Mouse (Mus musculus) neural tube, embryonic 11.5 days (tissue): Measurements from ENCODE around the gene Avil. TPM values are rescaled to one million over a fixed set of nuclear protein-coding genes. Genes with fewer than 3 reads are reported as not detected.

Experiments
- microRNA counts: library from miRNA; unstranded; fragments of <30 nt; microRNA quantifications from one replicate; lab custom pipeline; 2015
- microRNA-seq: library from miRNA; unstranded; fragments of <30 nt; microRNA quantifications from one replicate; pipeline ENCODE4, GENCODE M21; 2016
- polyA plus RNA-seq: library from polyadenylated mRNA; unstranded; fragments of >200 nt; fragmentation: Nextera tagmentation; extraction: Ambion mirVana; gene quantifications from 2 replicates; pipeline ENCODE4 v1.2.1, GENCODE M21; 2014

Avil gene
- polyA plus RNA-seq, 1 experiment from 2014 or later = 0.82 TPM

MicroRNAs within 50 kb of the gene (microRNA counts, 519-probe panel; counts per million panel counts)
- microRNA mmu-miR-26a (lab: Ali Mortazavi, UCI) = 3,943 counts per million, percentile 74 among the panel's probes with 10 or more counts
- microRNA mmu-miR-546 (lab: Ali Mortazavi, UCI) = 171 counts per million, percentile 57 among the panel's probes with 10 or more counts

Small RNAs within 50 kb of the gene (microRNA-seq; reads per million reads assigned to microRNA genes)
- gene Mir26a-2 (34.6 reads per million, percentile 35 among the genes with 10 or more reads in this experiment), gene Mir546 (not detected)

Other genes with a start within 250 kb of the Avil start
- 14.6 and 15.2 TPM in 2 replicates for gene Atp23, start 99.4 kb upstream of the Avil start, polyA plus RNA-seq
- gene Ctdsp2, start 22.0 kb upstream of the Avil start, polyA plus RNA-seq = 52.8 and 56.1 TPM in 2 replicates
- 75.3 and 79.9 TPM in 2 replicates for gene Tsfm, start 30.1 kb downstream of the Avil start, polyA plus RNA-seq
- 42.0 and 43.6 TPM in 2 replicates for gene Mettl1, start 40.7 kb downstream of the Avil start, polyA plus RNA-seq
- 0.23 and 0.32 TPM in 2 replicates for gene Eef1akmt3, start 40.8 kb downstream of the Avil start, polyA plus RNA-seq
- gene Cyp27b1, start 47.5 kb downstream of the Avil start, polyA plus RNA-seq = 0.09 and 0.14 TPM in 2 replicates
- gene March9, start 59.5 kb downstream of the Avil start, polyA plus RNA-seq = 4.3 and 4.7 TPM in 2 replicates
- gene Cdk4, start 62.8 kb downstream of the Avil start, polyA plus RNA-seq = 2,636 and 2,694 TPM in 2 replicates
- gene Tspan31, start 69.6 kb downstream of the Avil start, polyA plus RNA-seq = 96.5 and 99.9 TPM in 2 replicates
- 0.94 and 1.4 TPM in 2 replicates for gene Agap2, start 74.6 kb downstream of the Avil start, polyA plus RNA-seq
- 56.2 and 68.9 TPM in 2 replicates for gene Os9, start 120.4 kb downstream of the Avil start, polyA plus RNA-seq
- gene B4galnt1, start 164.5 kb downstream of the Avil start, polyA plus RNA-seq = 17.3 and 19.9 TPM in 2 replicates
- gene Slc26a10, start 179.9 kb downstream of the Avil start, polyA plus RNA-seq = 0.36 and 0.89 TPM in 2 replicates
- 31.7 and 31.8 TPM in 2 replicates for gene Arhgef25, start 189.4 kb downstream of the Avil start, polyA plus RNA-seq
- 138 and 148 TPM in 2 replicates for gene Dtx3, start 195.0 kb downstream of the Avil start, polyA plus RNA-seq
- 15.4 and 16.4 TPM in 2 replicates for gene Pip4k2c, start 210.9 kb downstream of the Avil start, polyA plus RNA-seq